Mouse (Mus musculus): Measurements from ENCODE around the gene Lyzl4.

Gene Lyzl4

GRCm38 (mm10) chr9:121528605-121529357 is 113.1 kb downstream of the Lyzl4 start:
- no peak for DNase-seq (ENCODE audit: low spot score in 2 of 2)

All from right cerebral cortex, postnatal 36 days (tissue).